Mouse (Mus musculus) testis, adult 2 months (tissue): ENCODE measurements at regions not wholly inside any gene's neighbourhood (a gene's known extent, or its start where the extent isn't known, plus 50 kb on each side); places are given as distances from the start of the nearest gene placed in this dataset.
A peak's percentile ranks its signal among the peaks of the same experiment; 100 is the strongest.

Experiments used
- H3K27ac ChIP-seq: fragments of 200-500 bp; 2 replicates; pipeline ENCODE4 v1.5.1; 2012; ENCODE audit warnings: low read depth, low read length; ENCODE audit not compliant: control insufficient read depth, insufficient read depth
- H3K27me3 ChIP-seq: fragments of 200-500 bp; 2 replicates; pipeline ENCODE4 v1.6.1; 2012; ENCODE audit warnings: mild to moderate bottlenecking, low read length, moderate library complexity; ENCODE audit not compliant: control insufficient read depth, insufficient read depth
- H3K36me3 ChIP-seq: fragments of 200-500 bp; 2 replicates; pipeline ENCODE4 v1.6.1; 2012; ENCODE audit warnings: mild to moderate bottlenecking, low read length; ENCODE audit not compliant: control insufficient read depth, insufficient read depth
- H3K4me1 ChIP-seq: fragments of 200-500 bp; 2 replicates; pipeline ENCODE4 v1.6.1; 2012; ENCODE audit warnings: low read length; ENCODE audit not compliant: control insufficient read depth, insufficient read depth
- H3K4me3 ChIP-seq: fragments of 200-500 bp; 2 replicates; pipeline ENCODE4 v1.5.1; 2012; ENCODE audit warnings: low read depth, mild to moderate bottlenecking, low read length, moderate library complexity, mixed read lengths; ENCODE audit not compliant: control insufficient read depth
- CTCF ChIP-seq: fragments of 200-500 bp; IDR thresholded peaks from 2 replicates; pipeline ENCODE4 v1.5.1; 2012; ENCODE audit warnings: low read depth, mild to moderate bottlenecking, inconsistent platforms, low read length, moderate library complexity; ENCODE audit not compliant: control insufficient read depth, insufficient read depth, insufficient replicate concordance
- POLR2A ChIP-seq: fragments of 200-500 bp; IDR thresholded peaks from 2 replicates; pipeline ENCODE4 v1.6.1; 2012; ENCODE audit warnings: low read depth, mild to moderate bottlenecking, inconsistent platforms, low read length, moderate library complexity; ENCODE audit not compliant: control insufficient read depth

- H3K4me3 ChIP-seq: no peak overlapping the region
- no peaks in the 10 kb centered on the region for H3K36me3 ChIP-seq
- no peaks in the 10 kb centered on the region for H3K27me3 ChIP-seq
- H3K27ac ChIP-seq: no peak overlapping the region
- H3K4me1 ChIP-seq: no peaks in the 10 kb centered on the region
- TF ChIP-seq POLR2A (no peak), CTCF (no peak)
Observed at GRCm38 (mm10) chr4:152725881-152726280, 248.2 kb upstream of the Kcnab2 start.

DNA sequence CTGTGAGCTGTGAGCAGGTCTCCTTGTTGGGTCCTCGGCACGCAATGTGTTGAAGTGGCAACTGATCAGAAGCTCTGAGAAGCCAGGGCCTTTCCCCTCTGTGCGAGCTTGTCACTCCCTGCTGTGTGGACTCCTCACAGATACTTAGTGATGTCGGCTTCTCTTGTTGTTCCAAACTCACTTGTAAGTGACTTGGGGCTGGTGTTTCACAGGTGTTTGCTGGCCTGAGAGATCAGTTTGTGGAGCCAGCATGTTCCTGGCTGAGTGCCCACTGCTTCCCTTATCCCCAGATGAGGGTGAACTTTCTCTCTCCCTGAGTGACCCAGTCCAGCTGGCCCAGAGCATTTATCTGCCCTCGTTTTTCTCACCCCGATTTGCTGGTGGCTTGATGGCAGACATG lies 247.8 kb upstream of the Kcnab2 start:
- TF ChIP-seq CTCF (no peak), POLR2A (no peak)
- Histone ChIP-seq H3K4me3 (no peak overlapping the region), H3K4me1 (no peaks in the 10 kb centered on the region)

GRCm38 (mm10) chr4:152724741-152725140 lies 247.1 kb upstream of the Kcnab2 start:
- TF ChIP-seq CTCF (no peak), POLR2A (no peak)
- no peak overlapping the region for H3K27ac ChIP-seq
- H3K4me3 ChIP-seq: no peak overlapping the region
- no peaks in the 10 kb centered on the region for H3K36me3 ChIP-seq
- no peaks in the 10 kb centered on the region for H3K27me3 ChIP-seq
- H3K4me1 ChIP-seq: no peaks in the 10 kb centered on the region

More for the DNA sequence above, 247.8 kb upstream of the Kcnab2 start:
- no peak overlapping the region for H3K27ac ChIP-seq
- H3K36me3 ChIP-seq: no peaks in the 10 kb centered on the region
- no peaks in the 10 kb centered on the region for H3K27me3 ChIP-seq

DNA sequence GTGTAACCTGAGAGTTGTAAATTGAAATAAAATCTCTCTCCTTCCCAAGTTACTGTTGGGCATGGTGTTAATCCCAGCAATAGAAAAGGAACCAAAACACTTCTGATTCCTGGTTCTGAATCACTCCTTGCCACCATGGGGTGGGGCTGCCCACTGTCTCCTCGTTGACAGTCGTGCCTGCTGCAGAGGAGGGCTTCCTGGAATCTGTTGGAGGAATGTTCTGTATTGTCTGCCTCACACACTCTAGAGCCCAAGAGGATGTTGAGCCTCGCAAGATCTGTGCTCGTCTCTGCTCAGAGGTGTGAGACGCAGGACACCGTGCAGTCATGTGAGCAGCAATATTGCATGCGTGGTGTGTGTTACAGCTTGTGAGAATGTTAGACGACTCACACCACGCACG lies 246.4 kb upstream of the Kcnab2 start:
- Histone ChIP-seq H3K36me3 (no peaks in the 10 kb centered on the region), H3K4me1 (no peaks in the 10 kb centered on the region), H3K4me3 (no peak overlapping the region), H3K27me3 (no peaks in the 10 kb centered on the region), H3K27ac (no peak overlapping the region)
- no peak for TF ChIP-seq CTCF
- no peak for TF ChIP-seq POLR2A

GRCm38 (mm10) chr4:152720528-152720927 lies 242.9 kb upstream of the Kcnab2 start:
- TF ChIP-seq CTCF (no peak), POLR2A (no peak)
- H3K36me3 ChIP-seq: no peaks in the 10 kb centered on the region
- H3K4me1 ChIP-seq: no peaks in the 10 kb centered on the region

DNA sequence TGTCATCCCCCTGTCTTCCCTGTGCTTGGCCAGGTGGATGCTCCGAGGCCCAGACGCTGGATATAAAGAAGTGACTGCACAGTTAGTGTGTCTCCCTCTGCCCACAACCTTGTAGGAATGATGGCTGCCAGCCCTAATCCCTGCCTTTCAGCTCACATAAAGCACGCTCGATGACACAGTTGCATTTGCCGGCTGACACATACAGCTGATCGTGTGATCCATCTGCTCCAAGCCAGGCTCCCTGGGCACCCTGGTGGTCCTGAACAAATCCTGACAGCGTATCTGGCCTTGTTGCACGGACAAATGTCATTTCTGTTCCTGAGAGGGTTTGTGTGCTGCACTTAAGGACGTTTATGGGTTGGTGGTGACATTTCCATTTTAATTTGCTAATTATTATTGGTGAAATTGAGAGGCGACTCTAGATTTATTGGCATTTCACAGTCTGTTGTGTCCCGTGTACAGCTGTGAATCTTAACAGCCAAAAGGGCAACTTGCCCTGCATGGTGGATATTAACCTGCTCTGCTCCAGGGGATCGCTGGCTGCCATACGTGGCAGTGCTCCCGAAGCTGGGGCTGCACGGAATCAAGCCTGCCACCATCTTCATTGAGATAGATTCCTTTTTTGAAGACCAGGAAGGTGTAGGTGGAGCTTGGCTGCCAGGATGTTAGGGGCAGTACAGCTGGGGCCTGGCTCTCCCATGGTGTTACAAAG lies 241.9 kb upstream of the Kcnab2 start:
- Histone ChIP-seq H3K27me3 (no peaks in the 10 kb centered on the region), H3K4me3 (no peak overlapping the region), H3K36me3 (no peaks in the 10 kb centered on the region), H3K4me1 (no peaks in the 10 kb centered on the region), H3K27ac (no peak overlapping the region)
- no peak for TF ChIP-seq POLR2A
- no peak for TF ChIP-seq CTCF

More at GRCm38 (mm10) chr4:152720528-152720927, 242.9 kb upstream of the Kcnab2 start:
- Histone ChIP-seq H3K27me3 (no peaks in the 10 kb centered on the region), H3K27ac (no peak overlapping the region), H3K4me3 (no peak overlapping the region)

DNA sequence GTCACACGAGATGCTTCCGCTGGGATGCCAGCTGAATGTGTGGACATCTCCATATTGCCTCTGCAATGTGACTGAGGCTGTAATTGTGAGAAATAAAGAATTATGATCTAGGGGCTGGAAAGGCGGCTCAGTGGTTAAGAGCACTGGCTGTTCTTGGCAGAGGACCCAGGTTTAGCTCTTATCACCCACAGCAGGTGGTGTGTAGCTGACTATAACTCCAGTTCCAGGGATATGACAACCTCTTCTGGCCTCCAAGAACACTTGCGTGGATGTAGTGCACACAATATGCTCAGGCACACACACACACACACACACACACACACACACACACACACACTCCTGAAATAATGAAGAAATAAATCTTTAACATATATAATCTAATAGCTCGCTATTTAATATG lies 232.7 kb upstream of the Kcnab2 start:
- Histone ChIP-seq H3K4me1 (no peaks in the 10 kb centered on the region), H3K36me3 (no peaks in the 10 kb centered on the region), H3K27me3 (no peaks in the 10 kb centered on the region), H3K27ac (no peak overlapping the region), H3K4me3 (no peak overlapping the region)
- TF ChIP-seq POLR2A (no peak), CTCF (no peak)

- no peak overlapping the region; the same call in 1 of the 2 replicates for H3K4me3 ChIP-seq
- H3K27ac ChIP-seq: no peak overlapping the region
- H3K36me3 ChIP-seq: no peaks in the 10 kb centered on the region
- H3K27me3 ChIP-seq: no peaks in the 10 kb centered on the region
- no peak for TF ChIP-seq POLR2A
- peak; percentile 92 for TF ChIP-seq CTCF
- peaks cover 5% of the 10 kb centered on the region for H3K4me1 ChIP-seq
Observed at GRCm38 (mm10) chr4:152700217-152700616, 222.5 kb upstream of the Kcnab2 start.
